ENCODE assay signal across 10 mouse cellular contexts in the genomic region with DNA sequence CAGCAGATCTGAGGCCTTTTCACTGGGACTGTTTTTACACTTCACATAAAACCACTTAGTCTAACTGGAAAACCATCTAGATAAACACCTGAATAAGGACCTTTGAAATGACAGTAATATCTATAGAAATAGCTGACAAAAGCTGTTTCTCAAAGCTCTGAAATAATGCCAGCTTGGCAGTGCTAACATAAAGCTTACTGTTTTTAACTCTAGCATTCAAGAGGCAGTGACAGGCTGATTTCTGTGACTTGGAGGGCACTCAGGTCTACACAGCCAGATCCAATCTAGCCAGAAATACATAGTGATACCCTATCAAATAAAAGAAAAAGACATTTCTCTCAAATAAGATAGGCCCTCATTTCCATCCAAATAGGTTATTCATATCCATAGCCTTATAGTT. TPM values are rescaled to one million over a fixed set of nuclear protein-coding genes. Genes with fewer than 3 reads are reported as not detected.
A peak's percentile ranks its signal among the peaks of the same experiment; 100 is the strongest.
DNase-seq lines count a peak whose midpoint lies in the region; ATAC-seq and TF ChIP-seq lines count a peak whose summit lies in the region.
"Had no signal": no experiment of that assay in that cellular context is flagged by ENCODE, and none has a peak within 500 bp of the region (broad histone marks: within the 10 kb centered on the region; RNA-seq: fewer than 3 reads in every experiment).

No protein-coding gene starts in this region.

- intact Hi-C loops in heart, postnatal 36 days (cut with DNase I): no loop called here

- no peak overlapping the region for H3K27ac ChIP-seq in heart, embryonic 10.5 days
- no peak overlapping the region for H3K27ac ChIP-seq in forebrain, embryonic 14.5 days (ENCODE audit: low read depth, low read length)
- H3K27ac ChIP-seq in liver, postnatal 0 days (ENCODE audit: low read depth): 0 out of 2 replicates have a peak overlapping the region, but pooled peaks have one; percentile 29
- no peak overlapping the region for H3K27ac ChIP-seq in intestine, embryonic 16.5 days (ENCODE audit: low read length)
- H3K27ac ChIP-seq: stomach, embryonic 15.5 days had no signal

- peak overlapping the region; percentile 42 for H3K9ac ChIP-seq in forebrain, embryonic 14.5 days (ENCODE audit: low read length)
- peak overlapping the region; percentile 47; the same call in 1 of the 2 replicates for H3K9ac ChIP-seq in liver, postnatal 0 days (replicated peaks)
- H3K9ac ChIP-seq in intestine, embryonic 16.5 days (ENCODE audit: low read depth, low read length): no peak overlapping the region

- peak overlapping the region; percentile 84 for H3K4me3 ChIP-seq in heart, embryonic 10.5 days
- H3K4me3 ChIP-seq in forebrain, embryonic 14.5 days (ENCODE audit: low read depth, low read length): peak overlapping the region; percentile 78
- peak overlapping the region; percentile 59 for H3K4me3 ChIP-seq in liver, postnatal 0 days (ENCODE audit: low read depth, low read length)
- H3K4me3 ChIP-seq in intestine, embryonic 16.5 days (ENCODE audit: low read length): no peak overlapping the region

- no peak for TF ChIP-seq CTCF in liver, postnatal 0 days (IDR thresholded peaks at IDR 0.05; ENCODE audit: low read depth)

- H3K36me3 ChIP-seq in heart, embryonic 10.5 days: peaks cover 6% of the 10 kb centered on the region; the same call in 1 of the 2 replicates
- peaks cover 9% of the 10 kb centered on the region; the same call in 1 of the 2 replicates for H3K36me3 ChIP-seq in forebrain, embryonic 14.5 days (ENCODE audit: control insufficient read depth, insufficient read depth, low read length)
- 0 out of 2 replicates have a peak, but pooled peaks cover 5% of the 10 kb centered on the region for H3K36me3 ChIP-seq in liver, postnatal 0 days (replicated peaks; ENCODE audit: insufficient read depth, low read length)
- H3K36me3 ChIP-seq in intestine, embryonic 16.5 days (ENCODE audit: control insufficient read depth, insufficient read depth, low read length): no peaks in the 10 kb centered on the region
- H3K36me3 ChIP-seq: stomach, embryonic 15.5 days had no signal

- H3K9me3 ChIP-seq in heart, embryonic 10.5 days: no peaks in the 10 kb centered on the region
- H3K9me3 ChIP-seq in forebrain, embryonic 14.5 days (replicated peaks; ENCODE audit: control insufficient read depth, low read length): no peaks in the 10 kb centered on the region
- no peaks in the 10 kb centered on the region for H3K9me3 ChIP-seq in liver, postnatal 0 days (ENCODE audit: low read length)
- no peaks in the 10 kb centered on the region for H3K9me3 ChIP-seq in intestine, embryonic 16.5 days (ENCODE audit: control insufficient read depth, low read length)
- H3K9me3 ChIP-seq: stomach, embryonic 15.5 days had no signal

- H3K4me2 ChIP-seq in forebrain, embryonic 14.5 days (ENCODE audit: low read length): peak overlapping the region; percentile 60
- peak overlapping the region; percentile 66 for H3K4me2 ChIP-seq in liver, postnatal 0 days (ENCODE audit: low read depth, low read length)
- no peak overlapping the region for H3K4me2 ChIP-seq in intestine, embryonic 16.5 days (ENCODE audit: low read depth, low read length)

- H3K4me1 ChIP-seq in heart, embryonic 10.5 days: peaks cover 17% of the 10 kb centered on the region
- H3K4me1 ChIP-seq in forebrain, embryonic 14.5 days (ENCODE audit: control insufficient read depth, insufficient read depth, low read length): peaks cover 19% of the 10 kb centered on the region
- H3K4me1 ChIP-seq in liver, postnatal 0 days (ENCODE audit: insufficient read depth): peaks cover 22% of the 10 kb centered on the region
- H3K4me1 ChIP-seq in intestine, embryonic 16.5 days (ENCODE audit: control insufficient read depth, insufficient read depth, low read length): peaks cover 6% of the 10 kb centered on the region
- H3K4me1 ChIP-seq: stomach, embryonic 15.5 days had no signal

- H3K27me3 ChIP-seq in heart, embryonic 10.5 days (ENCODE audit: insufficient read depth, poor library complexity, severe bottlenecking): no peaks in the 10 kb centered on the region
- no peaks in the 10 kb centered on the region for H3K27me3 ChIP-seq in forebrain, embryonic 14.5 days (replicated peaks; ENCODE audit: control insufficient read depth, insufficient read depth, low read length)
- no peaks in the 10 kb centered on the region for H3K27me3 ChIP-seq in liver, postnatal 0 days (ENCODE audit: insufficient read depth, low read length)
- H3K27me3 ChIP-seq in intestine, embryonic 16.5 days (replicated peaks; ENCODE audit: control insufficient read depth, insufficient read depth, low read length): no peaks in the 10 kb centered on the region
- H3K27me3 ChIP-seq: stomach, embryonic 15.5 days had no signal

- no peak for TF ChIP-seq EP300 in liver, postnatal 0 days (IDR thresholded peaks at IDR 0.05; ENCODE audit: low read depth)

- DNase-seq in heart, embryonic 10.5 days (ENCODE audit: low spot score): no peak
- no peak for DNase-seq in heart, postnatal 36 days
- DNase-seq in 3T3-L1 (ENCODE audit: low read depth, low spot score): peak; percentile 25
- DNase-seq in forebrain, embryonic 14.5 days (ENCODE audit: low spot score): peak; percentile 29
- DNase-seq in liver, postnatal 0 days: no peak
- DNase-seq in embryo, embryonic 9.5 days (ENCODE audit: extremely low spot score): no peak
- no peak for DNase-seq in spleen, adult 18-20 months
- DNase-seq: kidney, adult 9 months had no signal

- ATAC-seq in forebrain, embryonic 14.5 days: no peak
- ATAC-seq in liver, postnatal 0 days: no peak
- no peak for ATAC-seq in intestine, embryonic 16.5 days

RNA-seq across cellular contexts. Expression of gene Tmx4, which starts 1.6 kb away (rescaled TPM):
- polyA plus RNA-seq in heart, embryonic 10.5 days (2016; fragmentation: Nextera tagmentation; extraction: Ambion mirVana): 27.1 and 39.6 TPM in 2 replicates
- 10 to 100 TPM; 49.7 to 56.5 TPM for total RNA-seq in heart, postnatal 36 days (2021)
- polyA plus RNA-seq in forebrain, embryonic 14.5 days (2014; fragmentation: Nextera tagmentation; extraction: Ambion mirVana): 70.2 and 84.2 TPM in 2 replicates
- polyA plus RNA-seq in liver, postnatal 0 days (2015; fragmentation: Nextera tagmentation; extraction: Ambion mirVana): 6.9 and 8.6 TPM in 2 replicates
- 9.7 and 10.7 TPM in 2 replicates for polyA plus RNA-seq in intestine, embryonic 16.5 days (2015; fragmentation: Nextera tagmentation; extraction: Ambion mirVana)

Comparison
In these comparisons a context has a peak if more than half of its experiments do, and no peak if none do; other contexts are left out.
1. DNase-seq: peak in 3T3-L1 (single experiment) and forebrain, embryonic 14.5 days (single experiment); none in heart, embryonic 10.5 days (single experiment), heart, postnatal 36 days (0 of 2), liver, postnatal 0 days (single experiment), embryo, embryonic 9.5 days (single experiment) and spleen, adult 18-20 months (0 of 2).